Mouse (Mus musculus): ENCODE measurements around the gene Myo1f.
A peak's percentile ranks its signal among the peaks of the same experiment; 100 is the strongest.

The Myo1f gene

DNA sequence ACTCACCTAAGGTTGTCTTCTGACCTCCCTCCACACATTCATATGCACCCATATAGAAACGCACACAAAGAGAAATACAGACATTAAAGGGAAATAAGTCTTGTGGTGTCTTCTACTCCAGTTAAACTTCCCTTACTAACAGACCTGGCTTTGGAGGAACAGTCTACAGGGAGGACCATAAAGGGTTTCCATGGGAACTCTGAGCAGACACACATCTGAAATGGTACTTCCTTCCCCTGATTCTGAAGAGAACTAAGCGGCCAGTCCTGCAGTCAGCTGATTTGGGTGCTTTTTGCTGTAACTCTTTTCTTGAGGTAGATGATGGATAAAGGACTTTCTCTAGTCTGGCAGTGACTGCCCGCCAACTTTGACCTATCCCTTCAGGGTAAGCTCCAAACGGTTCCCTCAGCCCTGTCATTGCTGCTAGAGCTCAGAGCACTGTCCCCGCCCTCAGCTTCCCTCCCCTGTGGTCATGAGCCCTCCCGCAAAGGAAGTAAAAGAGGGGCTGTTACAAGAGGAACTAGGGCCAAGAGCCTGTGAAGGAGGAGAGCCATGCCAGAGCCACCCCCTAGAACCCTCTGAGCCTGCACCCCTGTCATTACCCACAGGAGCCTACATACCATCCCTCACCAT is at the start of gene Myo1f:
TSS of gene Myo1f (plus strand) at position 485 of the 633 bp plus-strand sequence.
- DNase-seq, result peak; percentile 14

DNA sequence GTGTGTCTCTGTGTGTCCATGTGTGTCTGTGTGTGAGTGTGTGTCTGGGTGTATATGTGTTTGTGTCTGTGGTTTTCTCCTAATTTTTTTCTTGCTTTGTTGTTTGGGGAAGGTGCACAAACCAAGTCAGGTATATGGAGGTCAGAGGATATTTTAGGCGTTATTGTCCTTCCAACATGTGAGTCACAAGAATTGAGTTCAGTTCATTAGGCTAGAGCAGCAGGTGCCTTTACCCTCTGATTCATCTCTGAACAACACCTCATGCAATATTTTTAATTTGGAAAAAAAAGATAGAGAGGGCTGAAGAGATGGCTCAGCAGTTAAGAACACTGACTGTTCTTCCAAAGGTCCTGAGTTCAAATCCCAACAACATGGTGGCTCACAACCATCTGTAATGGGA is 47.1 kb upstream of the Myo1f start:
- DNase-seq, result no peak

GRCm38 (mm10) chr17:33510172-33510571 is 45.3 kb upstream of the Myo1f start:
- no peak for DNase-seq

DNA sequence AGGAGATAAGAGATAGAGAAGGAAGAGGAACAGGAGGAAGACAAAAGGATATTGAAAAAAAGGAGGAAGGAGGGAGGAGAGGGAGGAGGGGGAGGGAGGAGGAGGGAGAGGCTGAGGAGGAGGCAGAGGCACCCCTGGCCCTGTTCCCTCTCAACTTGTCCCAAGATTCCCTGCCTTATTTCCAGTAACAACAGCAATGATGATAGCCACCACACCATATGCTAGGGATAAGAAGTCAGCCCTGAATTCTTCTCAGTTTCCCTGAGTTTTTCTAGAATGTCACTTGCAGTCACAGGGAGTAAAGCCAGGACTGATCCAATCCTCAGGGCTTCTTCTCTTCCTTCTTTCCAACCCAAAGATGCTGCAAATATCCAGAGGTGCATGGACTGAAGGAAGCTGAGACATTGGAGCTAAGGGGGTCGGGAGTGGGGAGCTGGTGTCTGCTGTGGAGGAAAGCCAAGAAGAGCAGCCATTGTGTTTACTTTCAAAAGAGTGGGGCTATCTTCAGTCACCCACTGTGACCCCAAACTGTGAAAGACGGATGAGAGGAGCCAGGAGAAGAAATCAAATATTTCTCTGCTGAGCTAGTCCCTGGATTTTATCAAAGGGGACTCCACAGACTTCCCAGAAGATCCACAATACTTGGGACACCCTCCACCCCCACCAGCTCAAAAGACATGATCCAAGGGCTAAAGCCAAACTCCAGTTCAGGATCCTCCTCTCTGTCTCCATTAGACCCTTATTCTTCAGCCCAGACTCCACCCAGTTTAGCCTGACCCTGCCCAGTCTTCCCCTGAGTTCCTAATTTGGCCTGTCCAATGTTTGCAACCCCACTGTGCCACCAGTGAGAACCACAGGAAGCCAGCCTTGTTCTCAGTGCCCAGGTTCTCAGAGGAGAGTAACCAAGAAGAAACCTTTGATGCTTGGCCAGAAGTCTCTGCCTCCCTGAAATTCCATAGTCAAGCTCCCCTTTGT is 42.8 kb upstream of the Myo1f start:
- no peak for DNase-seq

DNA sequence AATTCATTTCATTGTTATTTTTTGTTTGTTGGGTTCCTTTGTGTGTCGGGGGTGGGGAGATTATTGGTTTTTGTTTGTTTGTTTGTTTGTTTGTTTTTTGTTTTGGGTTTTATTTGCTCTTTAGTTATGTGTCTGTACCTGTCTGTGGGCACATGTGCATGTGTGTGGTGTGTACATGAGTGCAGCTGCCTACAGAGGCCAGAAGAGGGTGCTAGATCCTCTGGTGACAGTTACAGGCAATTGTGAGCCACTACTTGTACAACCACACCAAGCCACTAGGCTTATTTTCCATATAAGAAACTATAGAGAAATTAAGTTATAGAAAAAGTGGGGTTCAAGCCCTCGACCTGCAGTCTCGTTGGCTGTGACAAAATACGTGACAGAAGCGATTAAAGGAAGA is 41.6 kb upstream of the Myo1f start:
- DNase-seq, result no peak

DNA sequence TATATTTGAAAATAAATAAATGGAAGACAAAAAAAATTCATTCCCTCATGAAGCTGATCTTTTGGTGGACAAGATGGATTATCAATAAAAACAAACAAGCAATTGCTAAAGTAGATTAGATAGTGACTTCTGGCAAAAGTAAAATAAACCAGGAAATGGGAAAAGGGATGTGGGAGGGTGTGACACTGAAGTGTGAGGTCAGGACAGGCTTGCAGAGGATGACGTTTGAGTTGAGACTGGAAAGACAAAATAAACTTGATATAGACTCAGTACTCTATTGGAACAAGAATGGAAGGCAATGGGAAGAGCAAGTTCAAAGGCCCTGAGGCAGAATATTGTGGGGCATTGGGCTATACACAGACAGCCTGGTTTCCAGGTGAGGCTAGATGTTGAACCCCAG is 35.1 kb upstream of the Myo1f start:
- DNase-seq, result no peak

- DNase-seq, result no peak
Observed at GRCm38 (mm10) chr17:33523431-33523917, 32.0 kb upstream of the Myo1f start.

DNA sequence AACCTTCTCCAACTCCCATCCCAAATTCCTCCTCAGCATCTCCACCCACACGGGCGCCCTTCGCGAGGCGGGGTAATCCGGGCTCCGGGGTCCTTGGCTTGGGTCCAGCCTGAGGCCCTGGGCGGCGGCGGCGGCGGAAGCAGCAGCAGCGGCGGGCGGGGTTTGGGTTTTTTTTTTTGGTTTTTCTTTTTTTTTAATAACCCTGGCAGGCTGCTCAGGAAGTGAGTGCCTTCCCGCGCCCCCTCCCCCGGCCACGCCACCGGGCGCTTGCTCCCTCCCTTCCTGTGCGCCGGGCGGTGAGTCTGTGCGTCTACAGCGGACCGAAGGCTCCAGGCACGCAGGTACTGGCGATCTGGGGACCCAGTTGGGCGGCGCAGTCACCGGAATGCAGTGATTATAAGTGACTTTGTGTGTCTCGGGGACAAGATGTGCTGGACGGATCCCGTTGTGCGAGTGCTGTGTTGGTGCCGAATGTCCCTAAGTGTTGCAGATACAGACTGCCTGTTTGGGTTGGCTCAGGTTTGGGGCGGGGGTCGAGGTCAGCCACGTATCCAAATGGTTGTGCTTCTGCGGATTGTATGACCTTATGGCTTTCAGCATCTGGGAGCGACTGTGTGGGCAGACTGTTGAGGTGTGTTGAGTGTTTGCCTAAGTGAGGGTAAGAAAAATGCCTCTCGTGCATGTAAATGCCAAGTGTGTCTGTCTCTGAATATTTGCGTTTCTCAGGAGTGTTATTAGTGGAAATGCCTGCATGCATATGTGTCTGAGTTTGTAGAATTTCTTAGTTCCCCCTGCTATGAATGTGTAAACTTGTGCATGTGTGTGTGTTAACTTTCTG is 31.4 kb upstream of the Myo1f start, which contains the start of gene Adamts10:
TSS of gene Adamts10 (plus strand) at position 287 of the 838 bp plus-strand sequence.
- DNase-seq, result peak; percentile 64

DNA sequence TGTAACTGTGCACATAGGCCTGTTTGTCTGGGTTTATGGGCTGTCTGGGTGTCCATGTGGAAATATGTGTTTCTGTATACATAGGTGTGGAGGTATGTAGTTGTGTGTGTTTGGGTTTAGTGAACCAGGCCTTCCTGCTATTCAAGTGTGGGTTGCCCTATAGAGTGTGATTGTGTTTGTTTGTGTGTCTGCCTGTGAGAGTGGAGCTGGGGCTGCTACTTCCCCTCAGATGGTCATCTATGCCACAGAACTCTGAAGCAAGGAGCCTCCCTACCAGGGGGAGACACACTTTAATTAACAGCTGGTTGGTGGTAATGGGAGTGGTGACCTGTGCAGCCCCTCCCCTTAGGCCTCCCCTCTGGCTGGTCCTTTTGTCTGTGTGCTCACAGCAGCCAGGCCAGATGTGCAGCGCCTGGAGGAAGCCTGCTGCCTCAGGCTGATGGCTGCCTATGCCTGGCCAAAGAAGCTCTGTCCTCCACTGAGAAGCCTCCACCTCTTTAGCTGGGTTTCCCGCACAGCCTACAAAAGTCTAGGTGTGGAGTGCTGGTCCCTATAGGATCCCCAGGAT is 30.6 kb upstream of the Myo1f start:
- no peak for DNase-seq

- DNase-seq, result no peak
Observed at GRCm38 (mm10) chr17:33526506-33526905, 29.0 kb upstream of the Myo1f start.

DNA sequence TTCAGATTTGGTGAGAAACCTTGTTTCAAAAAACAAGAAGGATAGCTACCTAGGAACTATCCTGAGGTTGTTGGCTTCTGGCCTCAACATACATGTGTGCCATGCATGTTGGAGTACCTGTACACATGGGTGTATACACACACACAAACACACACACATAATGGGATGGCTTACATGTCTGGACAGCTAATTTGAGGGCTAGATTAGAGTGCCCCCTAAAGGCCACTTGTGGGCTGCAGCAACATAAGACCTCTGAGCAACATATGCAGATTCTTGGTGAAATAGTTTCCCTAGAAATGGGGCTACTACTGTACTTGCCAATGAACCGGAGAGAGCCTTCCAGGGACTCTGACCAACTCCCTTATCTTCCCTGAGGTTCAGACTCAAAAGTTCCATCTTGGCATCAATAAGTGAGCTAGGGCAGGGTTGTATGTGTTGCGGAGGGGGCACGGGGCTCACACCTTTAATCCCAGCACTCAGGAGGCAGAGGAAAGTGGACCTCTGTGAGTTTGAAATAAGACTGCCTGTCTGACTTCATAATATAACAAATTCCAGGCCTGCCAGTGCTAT is 16.3 kb upstream of the Myo1f start:
- peak; percentile 18 for DNase-seq

GRCm38 (mm10) chr17:33539878-33540277 is 15.6 kb upstream of the Myo1f start:
- DNase-seq, result no peak

DNA sequence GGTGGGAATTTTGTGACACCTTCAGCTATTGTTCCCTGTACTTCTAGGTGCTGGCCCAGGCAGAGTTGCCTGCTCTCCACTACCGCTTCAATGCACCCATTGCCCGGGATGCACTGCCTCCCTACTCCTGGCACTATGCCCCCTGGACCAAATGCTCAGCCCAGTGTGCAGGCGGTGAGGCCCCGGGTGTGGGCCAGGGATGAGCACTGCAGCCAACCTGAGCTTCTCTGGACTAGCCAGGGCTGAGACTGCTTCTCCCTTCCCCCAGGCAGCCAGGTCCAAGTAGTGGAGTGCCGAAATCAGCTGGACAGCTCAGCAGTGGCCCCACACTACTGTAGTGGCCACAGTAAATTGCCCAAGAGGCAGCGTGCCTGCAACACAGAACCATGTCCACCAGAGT is 6.3 kb upstream of the Myo1f start:
- DNase-seq, result no peak

- DNase-seq, result no peak
Observed at GRCm38 (mm10) chr17:33550388-33550787, 5.1 kb upstream of the Myo1f start.

DNA sequence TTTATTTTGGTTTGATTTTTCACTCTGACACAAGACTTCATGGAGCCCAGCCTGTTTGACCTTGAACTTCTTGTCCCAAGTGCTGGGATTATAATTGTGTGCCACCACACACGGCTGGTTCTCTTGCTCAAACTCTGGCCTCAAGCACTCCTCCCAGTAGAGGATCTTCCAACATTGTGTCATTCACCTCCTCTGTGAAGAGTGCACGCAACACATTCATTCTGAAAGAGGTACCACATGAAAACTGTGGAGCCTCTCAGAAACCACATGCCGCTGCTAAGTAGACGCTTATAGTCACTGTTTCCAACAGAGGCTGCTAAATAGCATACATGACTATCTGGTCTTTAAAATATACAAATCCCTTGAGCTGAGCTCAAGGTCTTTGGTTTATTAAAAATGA is 3.4 kb upstream of the Myo1f start:
- no peak for DNase-seq

DNA sequence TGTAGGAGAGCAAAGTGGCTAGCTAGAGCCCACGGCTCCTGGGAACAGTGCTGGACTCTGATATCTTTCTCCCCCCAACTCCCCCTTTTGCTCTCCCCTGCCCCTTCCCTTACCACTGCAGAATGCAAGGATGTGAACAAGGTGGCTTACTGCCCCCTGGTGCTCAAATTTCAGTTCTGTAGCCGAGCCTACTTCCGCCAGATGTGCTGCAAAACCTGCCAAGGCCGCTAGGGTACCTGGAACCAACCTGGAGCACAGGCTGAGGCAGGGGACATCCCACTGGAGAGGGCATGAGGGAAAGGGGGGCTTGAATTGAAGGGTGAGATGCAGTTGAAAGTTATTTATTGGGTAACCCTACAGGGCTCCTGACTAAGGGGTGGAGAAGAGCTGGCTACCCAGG is 2.5 kb upstream of the Myo1f start:
- DNase-seq, result no peak

- no peak for DNase-seq
Observed at GRCm38 (mm10) chr17:33554536-33554935, 971 bp upstream of the Myo1f start.

- DNase-seq, result no peak
Observed at GRCm38 (mm10) chr17:33557922-33558321, 2.4 kb downstream of the Myo1f start.

- DNase-seq, result no peak
Observed at GRCm38 (mm10) chr17:33563527-33564076, 8.1 kb downstream of the Myo1f start.

GRCm38 (mm10) chr17:33564599-33564998 is 9.1 kb downstream of the Myo1f start:
- DNase-seq, result no peak

DNA sequence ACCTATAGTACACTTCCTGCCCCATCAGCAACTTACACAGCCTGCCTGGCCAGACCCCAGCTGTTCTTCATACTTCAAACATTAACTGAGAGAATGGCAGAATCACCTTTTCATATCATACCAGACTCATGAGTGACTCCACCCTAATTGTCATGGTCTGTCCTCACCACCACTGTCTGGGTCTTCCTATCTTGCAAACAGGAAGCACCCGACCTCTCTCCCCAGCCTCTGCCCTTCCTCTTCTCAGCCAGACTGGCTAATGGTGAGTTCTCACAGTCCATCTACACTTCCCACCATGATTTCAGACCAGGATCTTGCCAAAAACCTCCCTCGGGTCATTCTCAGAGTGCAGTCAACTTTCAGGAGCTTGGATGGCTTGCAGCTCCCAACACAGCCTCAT is 10.7 kb downstream of the Myo1f start:
- DNase-seq, result no peak

GRCm38 (mm10) chr17:33584061-33584460 is 28.6 kb downstream of the Myo1f start:
- DNase-seq, result no peak
